Mouse (Mus musculus) hindbrain, embryonic 16.5 days (tissue): ENCODE measurements around the gene Klc1. TPM values are rescaled to one million over a fixed set of nuclear protein-coding genes. Genes with fewer than 3 reads are reported as not detected.
"Not testable (repeated sequence)": the region's sequence is repeated elsewhere in the genome, so short reads cannot be mapped to it uniquely, and the experiment has no call there.

Experiments
- ATAC-seq: fragments of 200-750 bp; cut with Nextera tagmentation; 2 replicates; pipeline ENCODE4 v1.8.0; 2017; ENCODE audit warnings: moderate TSS enrichment, moderate library complexity
- H3K27ac ChIP-seq: fragments of 300-500 bp; sonication (generic); 2 replicates; pipeline ENCODE4 v1.5.1; 2014; ENCODE audit warnings: low read depth, mild to moderate bottlenecking, control low read depth, low read length, moderate library complexity
- H3K27me3 ChIP-seq: fragments of 300-500 bp; sonication (generic); replicated peaks from 2 replicates; pipeline ENCODE4 v1.6.1; 2014; ENCODE audit warnings: low read length; ENCODE audit not compliant: control insufficient read depth, insufficient read depth
- H3K36me3 ChIP-seq: fragments of 300-500 bp; sonication (generic); 2 replicates; pipeline ENCODE4 v1.6.1; 2014; ENCODE audit warnings: mild to moderate bottlenecking, low read length, moderate library complexity, mixed read lengths; ENCODE audit not compliant: control insufficient read depth, insufficient read depth
- H3K4me1 ChIP-seq: fragments of 300-500 bp; sonication (generic); 2 replicates; pipeline ENCODE4 v1.6.1; 2014; ENCODE audit warnings: low read depth, low read length; ENCODE audit not compliant: control insufficient read depth, insufficient read depth
- H3K4me2 ChIP-seq: fragments of 300-500 bp; sonication (generic); 2 replicates; pipeline ENCODE4 v1.6.1; 2014; ENCODE audit warnings: mild to moderate bottlenecking, low read length, control low read depth, moderate library complexity
- H3K4me3 ChIP-seq: fragments of 300-500 bp; sonication (generic); 2 replicates; pipeline ENCODE4 v1.5.1; 2014; ENCODE audit warnings: mild to moderate bottlenecking, low read length, control low read depth, moderate library complexity
- H3K9ac ChIP-seq: fragments of 300-500 bp; sonication (generic); 2 replicates; pipeline ENCODE4 v1.6.1; 2014; ENCODE audit warnings: low read depth, mild to moderate bottlenecking, control low read depth, low read length, moderate library complexity
- H3K9me3 ChIP-seq: fragments of 300-500 bp; sonication (generic); 2 replicates; pipeline ENCODE4 v1.6.1; 2014; ENCODE audit warnings: mild to moderate bottlenecking, low read length, moderate library complexity; ENCODE audit not compliant: control insufficient read depth
- WGBS: fragments of 180-500 bp; shearing (Covaris S2); extraction: QIAGEN DNeasy Blood & Tissue Kit; methylation state at CpG from one replicate; pipeline ENCODE4 v1.1.7; 2014; 5-methylcytosine and 5-hydroxymethylcytosine counted together
- polyA plus RNA-seq: library from polyadenylated mRNA; unstranded; fragments of >200 nt; fragmentation: Nextera tagmentation; extraction: Ambion mirVana; gene quantifications from 2 replicates; pipeline ENCODE4 v1.2.1, GENCODE M21; 2015

Klc1 gene
- polyA plus RNA-seq, 1 experiment from 2014 or later: 654 TPM

DNA sequence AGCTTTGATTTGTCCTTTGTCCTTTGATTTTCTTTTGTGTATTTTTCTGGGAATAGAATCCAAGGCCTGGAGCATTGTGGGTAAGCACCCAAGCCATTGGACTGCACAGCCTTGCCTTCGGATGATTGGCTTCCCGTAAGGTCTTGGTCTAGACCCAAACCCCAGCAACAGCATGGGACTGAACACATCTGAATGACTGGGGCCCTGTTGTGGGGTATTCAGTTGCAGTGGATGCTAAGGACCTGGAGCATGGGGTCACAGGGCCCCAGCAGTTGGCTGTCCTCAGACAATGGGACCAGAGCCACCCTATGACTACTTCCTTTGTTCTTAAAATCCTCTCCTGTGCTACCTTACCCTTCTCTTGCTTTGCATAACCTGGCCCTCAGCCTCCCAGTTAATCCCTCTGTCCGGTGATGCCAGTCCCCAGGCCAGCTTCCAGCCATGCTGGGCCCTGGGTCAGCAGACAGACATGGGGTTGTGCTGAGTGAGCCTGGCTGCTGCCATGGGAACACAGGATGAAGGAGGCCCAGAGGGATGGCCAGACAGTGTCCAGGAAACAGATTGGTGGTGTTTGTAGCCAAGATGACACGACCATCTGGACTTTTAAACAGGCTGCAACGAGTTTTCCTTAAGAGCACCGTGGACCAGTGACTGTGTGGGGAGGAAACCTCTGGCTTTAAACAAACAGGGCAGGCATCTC is 33.9 kb upstream of the Klc1 start:
- no peak overlapping the region for H3K4me3 ChIP-seq
- H3K36me3 ChIP-seq: peaks cover 5% of the 10 kb centered on the region; the same call in 1 of the 2 replicates
- H3K9ac ChIP-seq: no peak overlapping the region
- H3K4me2 ChIP-seq: no peak overlapping the region
- H3K27ac ChIP-seq: peak overlapping the region; percentile 68
- H3K4me1 ChIP-seq: no peaks in the 10 kb centered on the region; the same call in 1 of the 2 replicates
- ATAC-seq: peak; percentile 85
- no peaks in the 10 kb centered on the region for H3K9me3 ChIP-seq
- no peaks in the 10 kb centered on the region for H3K27me3 ChIP-seq
- 39% methylated on average over 6 of the region's 6 CpGs for WGBS

DNA sequence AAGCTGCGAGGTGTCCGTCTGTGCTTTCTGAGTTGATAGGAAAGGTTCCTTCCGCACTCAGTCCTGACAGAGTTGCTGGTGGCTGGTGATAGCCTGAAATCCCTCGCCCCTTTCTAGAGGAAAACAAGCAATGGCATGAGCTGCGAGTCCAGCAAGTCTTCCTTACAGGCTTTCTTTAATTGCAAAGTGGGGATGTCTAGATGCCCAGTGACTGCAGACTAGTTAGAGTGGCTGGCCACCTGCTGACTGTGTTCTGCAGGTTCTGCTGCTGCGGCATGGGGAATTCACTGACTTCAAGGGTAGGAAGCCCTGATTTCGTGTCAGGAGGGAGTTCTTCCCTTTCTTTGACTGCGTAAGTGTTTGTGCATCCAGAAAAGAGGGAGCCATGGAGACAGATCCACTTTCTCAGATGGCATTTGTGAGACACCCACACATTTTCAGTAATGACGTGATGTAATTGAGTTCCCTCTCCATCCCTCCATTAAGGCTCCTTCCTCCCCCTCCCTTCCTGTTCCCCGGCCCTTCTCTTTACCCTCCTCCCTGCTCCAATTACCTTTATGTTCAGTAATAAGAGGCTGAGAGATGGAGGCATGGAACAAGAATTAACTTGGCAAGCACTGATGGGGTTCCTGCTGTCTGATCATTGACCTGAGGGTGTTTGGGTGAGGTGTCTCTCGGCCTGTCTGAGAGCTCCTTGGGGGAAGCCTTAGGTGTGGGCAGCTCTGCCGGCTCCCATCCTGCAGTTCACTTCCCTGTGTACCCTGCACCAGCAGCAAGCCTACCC is 33.1 kb upstream of the Klc1 start:
- ATAC-seq: no peak
- Histone ChIP-seq H3K4me3 (no peak overlapping the region), H3K4me2 (no peak overlapping the region), H3K27ac (peak overlapping the region; percentile 68), H3K9me3 (no peaks in the 10 kb centered on the region), H3K4me1 (no peaks in the 10 kb centered on the region; the same call in 1 of the 2 replicates), H3K27me3 (no peaks in the 10 kb centered on the region), H3K9ac (peak overlapping the region; percentile 31; the same call in 1 of the 2 replicates), H3K36me3 (peaks cover 5% of the 10 kb centered on the region; the same call in 1 of the 2 replicates)
- 53% methylated on average over 12 of the region's 12 CpGs for WGBS

DNA sequence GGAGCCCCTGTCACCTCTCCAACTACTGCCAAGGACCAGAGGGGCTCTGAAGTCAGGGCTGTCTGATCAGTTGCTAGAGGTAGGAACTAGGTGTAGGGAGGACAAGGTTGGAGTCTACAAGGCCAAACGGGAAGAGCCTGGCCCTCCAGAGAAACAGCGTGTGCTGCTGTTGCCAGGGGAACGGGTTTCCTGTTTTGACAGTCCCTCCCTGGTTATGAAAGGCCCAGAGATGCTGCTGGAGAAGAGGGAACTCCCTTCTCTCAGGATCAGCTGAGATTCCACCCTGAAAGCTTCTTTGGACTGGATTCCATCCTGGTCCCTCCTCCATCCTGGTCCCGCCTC is 32.6 kb upstream of the Klc1 start:
- peaks cover 5% of the 10 kb centered on the region; the same call in 1 of the 2 replicates for H3K36me3 ChIP-seq
- H3K9ac ChIP-seq: peak overlapping the region; percentile 31; the same call in 1 of the 2 replicates

DNA sequence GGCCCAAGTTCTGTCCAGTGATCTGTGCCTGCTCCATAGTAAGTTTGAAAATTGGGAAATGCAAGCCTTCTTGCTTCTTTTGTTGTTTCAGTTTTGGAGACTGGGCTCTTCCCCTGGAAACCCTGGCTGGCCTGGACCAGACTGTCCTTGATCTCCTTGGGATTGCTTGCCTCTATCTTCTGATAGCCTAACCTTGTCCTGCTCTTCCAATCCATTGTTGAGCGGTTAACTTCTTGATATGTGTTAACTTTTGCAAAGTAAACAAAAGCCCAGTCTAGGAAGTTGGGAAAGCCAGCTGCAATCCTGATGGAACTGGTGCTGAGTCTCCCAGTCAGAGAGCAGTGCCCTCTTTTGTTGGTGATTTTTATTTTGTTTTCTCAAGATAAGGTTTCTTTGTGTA is 30.7 kb upstream of the Klc1 start:
- no peak for ATAC-seq
- Histone ChIP-seq H3K27me3 (no peaks in the 10 kb centered on the region), H3K4me3 (no peak overlapping the region), H3K36me3 (peaks cover 5% of the 10 kb centered on the region; the same call in 1 of the 2 replicates), H3K9ac (no peak overlapping the region), H3K9me3 (no peaks in the 10 kb centered on the region), H3K4me2 (no peak overlapping the region), H3K4me1 (peaks cover 8% of the 10 kb centered on the region), H3K27ac (no peak overlapping the region)
- WGBS: 97% methylated on average over 1 of the region's 1 CpGs

More for the DNA sequence above, 32.6 kb upstream of the Klc1 start:
- H3K27me3 ChIP-seq: no peaks in the 10 kb centered on the region
- no peaks in the 10 kb centered on the region for H3K9me3 ChIP-seq
- no peaks in the 10 kb centered on the region; the same call in 1 of the 2 replicates for H3K4me1 ChIP-seq
- peak; percentile 19; the same call in 1 of the 2 replicates for ATAC-seq
- 72% methylated on average over 4 of the region's 4 CpGs for WGBS
- H3K4me3 ChIP-seq: no peak overlapping the region
- H3K27ac ChIP-seq: peak overlapping the region; percentile 68
- no peak overlapping the region for H3K4me2 ChIP-seq

DNA sequence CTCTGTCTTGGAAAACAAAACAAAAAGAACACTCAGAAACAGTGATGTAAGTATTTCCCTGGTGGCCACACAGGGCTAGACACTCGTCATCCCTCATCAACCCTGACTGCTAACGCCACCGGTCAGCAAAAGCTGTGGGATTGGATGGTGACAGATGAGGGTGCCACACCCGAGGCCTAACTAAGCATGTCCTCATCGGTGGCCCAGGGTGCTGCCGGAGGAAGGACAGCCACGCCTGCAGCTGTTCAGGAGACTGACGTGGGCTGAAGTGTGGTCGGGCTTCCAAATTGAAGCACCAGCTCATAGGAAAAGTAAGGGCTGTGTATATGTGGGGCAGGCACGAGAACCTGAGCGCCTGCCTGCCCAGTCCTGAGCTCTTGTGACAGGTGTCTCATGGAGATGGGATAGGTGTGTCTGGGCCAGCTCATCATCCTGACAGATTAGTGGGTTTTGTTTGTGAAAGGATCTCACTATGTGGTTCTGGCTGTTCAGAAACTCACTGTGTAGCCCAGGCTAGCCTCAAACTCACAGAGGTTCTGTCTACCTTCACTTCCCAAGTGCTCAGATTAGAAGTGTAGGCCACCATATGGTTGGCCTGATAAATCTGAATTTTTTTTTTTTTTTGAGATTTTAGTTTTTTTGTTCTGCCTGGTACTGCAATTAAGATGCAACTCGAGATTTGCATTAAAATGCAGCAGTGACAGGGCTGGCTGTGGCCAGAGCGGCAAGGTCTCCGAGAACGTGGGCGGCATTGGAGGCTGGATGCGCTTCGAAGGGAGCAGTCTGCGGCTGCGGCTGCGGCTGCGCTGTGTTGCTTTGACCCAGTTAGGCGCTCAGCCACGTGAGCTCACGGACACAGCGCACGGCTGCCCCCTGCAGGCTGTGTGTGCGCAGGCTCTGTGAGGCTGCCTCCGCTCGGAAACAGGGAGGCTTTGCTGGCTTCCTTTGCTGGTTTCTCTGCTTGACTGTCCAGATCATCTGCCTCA is 26.5 kb upstream of the Klc1 start:
- Histone ChIP-seq H3K9me3 (no peaks in the 10 kb centered on the region), H3K36me3 (no peaks in the 10 kb centered on the region), H3K9ac (peak overlapping the region; percentile 39), H3K4me1 (peaks cover 9% of the 10 kb centered on the region), H3K27ac (peak overlapping the region; percentile 60), H3K4me2 (peak overlapping the region; percentile 49), H3K27me3 (no peaks in the 10 kb centered on the region), H3K4me3 (no peak overlapping the region)
- peak; percentile 93 for ATAC-seq
- 33% methylated on average over 30 of the region's 30 CpGs for WGBS

DNA sequence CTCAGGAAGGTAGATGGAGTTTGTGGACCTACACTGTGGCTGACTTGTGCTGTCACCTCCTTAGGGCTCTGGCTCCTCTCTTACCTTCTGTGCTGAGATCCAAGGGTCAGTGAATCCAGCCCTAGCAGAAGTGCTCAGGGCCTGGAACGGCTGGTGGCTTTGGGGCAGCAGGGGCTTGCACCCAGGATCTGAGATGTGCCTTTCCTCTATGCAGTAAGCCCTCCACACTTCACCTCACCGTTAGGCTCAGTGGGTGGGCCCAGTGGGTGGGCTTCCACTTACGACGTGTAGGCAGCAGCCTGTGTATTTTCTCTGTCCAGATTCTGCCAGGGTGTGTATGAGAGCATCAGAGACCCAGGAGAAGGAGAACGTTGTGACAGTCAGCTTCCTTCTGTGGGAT is 25.7 kb upstream of the Klc1 start:
- H3K9ac ChIP-seq: peak overlapping the region; percentile 35
- H3K27ac ChIP-seq: peak overlapping the region; percentile 60
- peak overlapping the region; percentile 49 for H3K4me2 ChIP-seq
- H3K4me1 ChIP-seq: peaks cover 9% of the 10 kb centered on the region
- H3K9me3 ChIP-seq: no peaks in the 10 kb centered on the region
- ATAC-seq: peak; percentile 35; the same call in 1 of the 2 replicates
- WGBS: 56% methylated on average over 5 of the region's 5 CpGs
- H3K36me3 ChIP-seq: no peaks in the 10 kb centered on the region
- H3K4me3 ChIP-seq: no peak overlapping the region
- H3K27me3 ChIP-seq: no peaks in the 10 kb centered on the region

- Histone ChIP-seq H3K27ac (no peak overlapping the region), H3K9me3 (no peaks in the 10 kb centered on the region), H3K4me2 (no peak overlapping the region), H3K4me1 (peaks cover 9% of the 10 kb centered on the region), H3K27me3 (no peaks in the 10 kb centered on the region), H3K4me3 (no peak overlapping the region), H3K36me3 (no peaks in the 10 kb centered on the region), H3K9ac (no peak overlapping the region)
- no peak for ATAC-seq
- WGBS: 89% methylated on average over 3 of the region's 3 CpGs
Observed at GRCm38 (mm10) chr12:111734912-111735311, 23.7 kb upstream of the Klc1 start.

DNA sequence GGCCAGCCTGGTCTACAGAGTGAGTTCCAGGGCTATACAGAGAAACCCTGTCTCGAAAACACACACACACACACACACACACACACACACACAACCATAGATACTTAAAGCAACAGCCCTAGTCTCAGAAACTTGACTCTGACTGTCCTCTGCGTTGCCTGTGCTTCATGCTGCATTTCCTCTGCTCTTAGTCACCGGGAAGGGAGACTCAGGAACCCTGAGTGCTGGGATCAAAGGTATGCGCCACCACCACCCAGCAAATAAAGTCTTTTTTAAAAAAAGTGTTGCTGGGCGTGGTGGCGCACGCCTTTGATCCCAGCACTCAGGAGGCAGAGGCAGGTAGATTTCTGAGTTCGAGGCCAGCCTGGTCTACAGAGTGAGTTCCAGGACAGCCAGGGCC is 22.0 kb upstream of the Klc1 start:
- ATAC-seq: not testable (repeated sequence)
- WGBS: 91% methylated on average over 8 of the region's 8 CpGs

More for the DNA sequence above, 22.0 kb upstream of the Klc1 start:
- H3K4me2 ChIP-seq, H3K4me3 ChIP-seq, H3K27me3 ChIP-seq, H3K36me3 ChIP-seq, H3K27ac ChIP-seq, H3K4me1 ChIP-seq, H3K9ac ChIP-seq, H3K9me3 ChIP-seq: not testable (repeated sequence)
